Mouse (Mus musculus): ENCODE results near the gene Nr4a1. TPM values are rescaled to one million over a fixed set of nuclear protein-coding genes. Genes with fewer than 3 reads are reported as not detected.
A peak's percentile ranks its signal among the peaks of the same experiment; 100 is the strongest.

Nr4a1 gene
- total RNA-seq, 4 experiments from 2014 or later = 7.0 to 23.9 (median 12.6) TPM

- DNase-seq (ENCODE audit: low spot score) = no peak
These were observed 32.2 kb downstream of the Nr4a1 start for GRCm38 (mm10) chr15:101286129-101286770.

GRCm38 (mm10) chr15:101287361-101287760 lies 33.3 kb downstream of the Nr4a1 start:
- DNase-seq (ENCODE audit: low spot score) = no peak

GRCm38 (mm10) chr15:101290354-101290753 lies 36.3 kb downstream of the Nr4a1 start:
- DNase-seq (ENCODE audit: low spot score) = no peak

GRCm38 (mm10) chr15:101292012-101292411 lies 37.9 kb downstream of the Nr4a1 start:
- no peak for DNase-seq (ENCODE audit: low spot score)

GRCm38 (mm10) chr15:101293025-101293621 lies 39.1 kb downstream of the Nr4a1 start, which contains the start of gene 6030408B16Rik:
TSS of gene 6030408B16Rik (plus strand) at chr15:101293212.
- no peak for DNase-seq (ENCODE audit: low spot score)

GRCm38 (mm10) chr15:101294028-101294894 lies 40.2 kb downstream of the Nr4a1 start:
- DNase-seq (ENCODE audit: low spot score) = no peak

- peak; percentile 53 for DNase-seq (ENCODE audit: low spot score)
These were observed 41.0 kb downstream of the Nr4a1 start for GRCm38 (mm10) chr15:101295106-101295505.

- no peak for DNase-seq (ENCODE audit: low spot score)
These were observed 41.5 kb downstream of the Nr4a1 start for GRCm38 (mm10) chr15:101295616-101296015.

- DNase-seq (ENCODE audit: low spot score) = no peak
These were observed 42.0 kb downstream of the Nr4a1 start for GRCm38 (mm10) chr15:101296091-101296490.

GRCm38 (mm10) chr15:101297988-101298387 lies 43.9 kb downstream of the Nr4a1 start:
- DNase-seq (ENCODE audit: low spot score) = no peak

GRCm38 (mm10) chr15:101298550-101298949 lies 44.5 kb downstream of the Nr4a1 start:
- no peak for DNase-seq (ENCODE audit: low spot score)

GRCm38 (mm10) chr15:101299480-101299960 lies 45.5 kb downstream of the Nr4a1 start:
- DNase-seq (ENCODE audit: low spot score) = peak; percentile 54

GRCm38 (mm10) chr15:101300128-101300527 lies 46.1 kb downstream of the Nr4a1 start:
- no peak for DNase-seq (ENCODE audit: low spot score)

- DNase-seq (ENCODE audit: low spot score) = no peak
These were observed 48.1 kb downstream of the Nr4a1 start for GRCm38 (mm10) chr15:101302201-101302600.

- no peak for DNase-seq (ENCODE audit: low spot score)
These were observed 49.8 kb downstream of the Nr4a1 start for GRCm38 (mm10) chr15:101303830-101304229.

- DNase-seq (ENCODE audit: low spot score) = no peak
These were observed 52.4 kb downstream of the Nr4a1 start for GRCm38 (mm10) chr15:101306459-101306858.

GRCm38 (mm10) chr15:101308440-101309348 lies 54.6 kb downstream of the Nr4a1 start:
- peak; percentile 75 for DNase-seq (ENCODE audit: low spot score)

GRCm38 (mm10) chr15:101309493-101309892 lies 55.4 kb downstream of the Nr4a1 start:
- no peak for DNase-seq (ENCODE audit: low spot score)

GRCm38 (mm10) chr15:101311087-101311770 lies 57.2 kb downstream of the Nr4a1 start:
- no peak for DNase-seq (ENCODE audit: low spot score)

- no peak for DNase-seq (ENCODE audit: low spot score)
These were observed 57.9 kb downstream of the Nr4a1 start for GRCm38 (mm10) chr15:101312006-101312405.

GRCm38 (mm10) chr15:101315378-101315777 lies 61.3 kb downstream of the Nr4a1 start:
- DNase-seq (ENCODE audit: low spot score) = no peak
